Mouse (Mus musculus) lung, postnatal 0 days (tissue): ENCODE measurements at regions not wholly inside any gene's neighbourhood (a gene's known extent, or its start where the extent isn't known, plus 50 kb on each side); places are given as distances from the start of the nearest gene placed in this dataset.

Experiments
- ATAC-seq: fragments of 200-750 bp; cut with Nextera tagmentation; 2 replicates; pipeline ENCODE4 v1.8.0; 2017; ENCODE audit warnings: moderate library complexity
- DNase-seq: peaks from one replicate; pipeline ENCODE4 v3.0.0-alpha.2; 2016; ENCODE audit warnings: low spot score
- H3K27ac ChIP-seq: fragments of 300-500 bp; sonication (generic); 2 replicates; pipeline ENCODE4 v1.5.1; 2014; ENCODE audit warnings: antibody characterized with exemption, mild to moderate bottlenecking, low read length, mixed read lengths
- H3K27me3 ChIP-seq: fragments of 300-500 bp; sonication (generic); replicated peaks from 2 replicates; pipeline ENCODE4 v1.6.1; 2014; ENCODE audit warnings: low read length, mixed read lengths; ENCODE audit not compliant: insufficient read depth
- H3K36me3 ChIP-seq: fragments of 300-500 bp; sonication (generic); 2 replicates; pipeline ENCODE4 v1.6.1; 2014; ENCODE audit warnings: low read length, mixed read lengths; ENCODE audit not compliant: insufficient read depth
- H3K4me1 ChIP-seq: fragments of 300-500 bp; sonication (generic); 2 replicates; pipeline ENCODE4 v1.6.1; 2014; ENCODE audit warnings: antibody characterized with exemption, low read depth, low read length, mixed read lengths; ENCODE audit not compliant: insufficient read depth
- H3K4me2 ChIP-seq: fragments of 300-500 bp; sonication (generic); replicated peaks from 2 replicates; pipeline ENCODE4 v1.6.1; 2014; ENCODE audit warnings: low read depth, mild to moderate bottlenecking, low read length, moderate library complexity, mixed read lengths
- H3K4me3 ChIP-seq: fragments of 300-500 bp; sonication (generic); 2 replicates; pipeline ENCODE4 v1.5.1; 2014; ENCODE audit warnings: low read depth, low read length
- H3K9ac ChIP-seq: fragments of 300-500 bp; sonication (generic); replicated peaks from 2 replicates; pipeline ENCODE4 v1.6.1; 2014; ENCODE audit warnings: low read depth, mild to moderate bottlenecking
- H3K9me3 ChIP-seq: fragments of 300-500 bp; sonication (generic); 2 replicates; pipeline ENCODE4 v1.6.1; 2016; ENCODE audit warnings: low read length, mixed read lengths
- CTCF ChIP-seq: IDR thresholded peaks from 2 replicates; pipeline ENCODE4 v1.5.1; 2016; ENCODE audit warnings: antibody characterized with exemption, mild to moderate bottlenecking
- EP300 ChIP-seq: IDR thresholded peaks from 2 replicates; pipeline ENCODE4 v1.6.1; 2016; ENCODE audit warnings: antibody characterized with exemption, mild to moderate bottlenecking, control low read depth
- WGBS: fragments of 180-500 bp; shearing (Covaris S2); extraction: QIAGEN DNeasy Blood & Tissue Kit; methylation state at CpG from one replicate; pipeline ENCODE4 v1.1.7; 2014; 5-methylcytosine and 5-hydroxymethylcytosine counted together

- TF ChIP-seq EP300 = no peak
- peak; percentile 69 for TF ChIP-seq CTCF
- no peaks in the 10 kb centered on the region for H3K4me1 ChIP-seq
- WGBS = 10% methylated on average over 5 of the region's 5 CpGs
- no peaks in the 10 kb centered on the region for H3K9me3 ChIP-seq
- peak; percentile 51 for DNase-seq
- H3K9ac ChIP-seq = no peak overlapping the region
- ATAC-seq = no peak
- H3K4me3 ChIP-seq = no peak overlapping the region
- H3K27ac ChIP-seq = no peak overlapping the region
- no peaks in the 10 kb centered on the region for H3K36me3 ChIP-seq
- H3K27me3 ChIP-seq = no peaks in the 10 kb centered on the region
- H3K4me2 ChIP-seq = no peak overlapping the region
Observed at GRCm38 (mm10) chrX:107477066-107477465, 73.9 kb upstream of the Itm2a start.

- Histone ChIP-seq H3K4me2 (no peak overlapping the region), H3K27me3 (no peaks in the 10 kb centered on the region), H3K4me1 (no peaks in the 10 kb centered on the region), H3K9me3 (no peaks in the 10 kb centered on the region), H3K36me3 (no peaks in the 10 kb centered on the region), H3K4me3 (no peak overlapping the region), H3K27ac (no peak overlapping the region), H3K9ac (no peak overlapping the region)
- ATAC-seq (no peak), DNase-seq (no peak)
- TF ChIP-seq EP300 (no peak), CTCF (no peak)
- 58% methylated on average over 3 of the region's 3 CpGs for WGBS
Observed at GRCm38 (mm10) chrX:107469242-107469641, 66.1 kb upstream of the Itm2a start.
